Mouse (Mus musculus) left cerebral cortex, adult 11 months (tissue): Measurements from ENCODE around the gene Cstf3.

Experiments used
- DNase-seq: peaks from one replicate; pipeline ENCODE4 v3.0.0; 2022; ENCODE audit warnings: low spot score

The Cstf3 gene

GRCm38 (mm10) chr2:104603431-104603830 lies 13.1 kb downstream of the Cstf3 start:
- DNase-seq, result no peak

- no peak for DNase-seq
Observed at GRCm38 (mm10) chr2:104604718-104605117, 14.4 kb downstream of the Cstf3 start.

- DNase-seq, result no peak
Observed at GRCm38 (mm10) chr2:104605560-104605959, 15.2 kb downstream of the Cstf3 start.

GRCm38 (mm10) chr2:104614786-104615185 lies 24.5 kb downstream of the Cstf3 start:
- DNase-seq, result no peak

- DNase-seq, result no peak
Observed at GRCm38 (mm10) chr2:104615985-104616711, 25.8 kb downstream of the Cstf3 start.

GRCm38 (mm10) chr2:104658659-104659058 lies 68.3 kb downstream of the Cstf3 start:
- DNase-seq, result no peak

- DNase-seq, result no peak
Observed at GRCm38 (mm10) chr2:104663372-104664100, 73.2 kb downstream of the Cstf3 start.

- DNase-seq, result no peak
Observed at GRCm38 (mm10) chr2:104669122-104669804, 78.9 kb downstream of the Cstf3 start.

GRCm38 (mm10) chr2:104671724-104672123 lies 81.4 kb downstream of the Cstf3 start:
- DNase-seq, result no peak

- no peak for DNase-seq
Observed at GRCm38 (mm10) chr2:104677326-104677725, 87.0 kb downstream of the Cstf3 start.

GRCm38 (mm10) chr2:104684771-104685170 lies 94.4 kb downstream of the Cstf3 start:
- DNase-seq, result no peak

GRCm38 (mm10) chr2:104685418-104685817 lies 95.1 kb downstream of the Cstf3 start:
- DNase-seq, result peak; percentile 37

GRCm38 (mm10) chr2:104687261-104687660 lies 96.9 kb downstream of the Cstf3 start:
- DNase-seq, result no peak

- no peak for DNase-seq
Observed at GRCm38 (mm10) chr2:104688321-104688720, 98.0 kb downstream of the Cstf3 start.

GRCm38 (mm10) chr2:104688724-104689123 lies 98.4 kb downstream of the Cstf3 start:
- no peak for DNase-seq

- no peak for DNase-seq
Observed at GRCm38 (mm10) chr2:104690720-104691119, 100.4 kb downstream of the Cstf3 start.

- no peak for DNase-seq
Observed at GRCm38 (mm10) chr2:104692551-104692950, 102.2 kb downstream of the Cstf3 start.

GRCm38 (mm10) chr2:104699659-104700058 lies 109.3 kb downstream of the Cstf3 start:
- no peak for DNase-seq

GRCm38 (mm10) chr2:104703158-104703557 lies 112.8 kb downstream of the Cstf3 start:
- DNase-seq, result no peak

GRCm38 (mm10) chr2:104704355-104704754 lies 114.0 kb downstream of the Cstf3 start:
- DNase-seq, result no peak

GRCm38 (mm10) chr2:104709786-104710337 lies 119.5 kb downstream of the Cstf3 start:
- no peak for DNase-seq

GRCm38 (mm10) chr2:104710670-104711370 lies 120.5 kb downstream of the Cstf3 start:
- no peak for DNase-seq
